Mouse (Mus musculus): Measurements from ENCODE around the gene Mgat5. TPM values are rescaled to one million over a fixed set of nuclear protein-coding genes. Genes with fewer than 3 reads are reported as not detected.

Gene Mgat5
- polyA plus RNA-seq, 1 experiment from 2014 or later: 9.6 TPM

GRCm38 (mm10) chr1:127301038-127301437, 96.2 kb downstream of the Mgat5 start:
- Histone ChIP-seq H3K9me3 (no peaks in the 10 kb centered on the region), H3K27me3 (replicated peaks) (no peaks in the 10 kb centered on the region), H3K4me1 (no peaks in the 10 kb centered on the region), H3K36me3 (no peaks in the 10 kb centered on the region), H3K27ac (no peak overlapping the region), H3K4me3 (no peak overlapping the region), H3K9ac (no peak overlapping the region), H3K4me2 (replicated peaks) (no peak overlapping the region)
- no peak for ATAC-seq (ENCODE audit: low FRiP score, low read depth)
- WGBS: 89% methylated on average over 6 of the region's 6 CpGs

GRCm38 (mm10) chr1:127302620-127303019, 97.8 kb downstream of the Mgat5 start:
- no peak overlapping the region for H3K9ac ChIP-seq
- no peak overlapping the region for H3K4me3 ChIP-seq
- H3K36me3 ChIP-seq: no peaks in the 10 kb centered on the region
- no peak overlapping the region for H3K27ac ChIP-seq
- H3K9me3 ChIP-seq: no peaks in the 10 kb centered on the region
- no peak overlapping the region for H3K4me2 ChIP-seq (replicated peaks)
- H3K27me3 ChIP-seq (replicated peaks): no peaks in the 10 kb centered on the region
- WGBS: 98% methylated on average over 2 of the region's 2 CpGs
- no peak for ATAC-seq (ENCODE audit: low FRiP score, low read depth)
- no peaks in the 10 kb centered on the region for H3K4me1 ChIP-seq

GRCm38 (mm10) chr1:127303791-127304190, 99.0 kb downstream of the Mgat5 start:
- no peak overlapping the region for H3K4me2 ChIP-seq (replicated peaks)
- H3K27me3 ChIP-seq (replicated peaks): no peaks in the 10 kb centered on the region
- no peaks in the 10 kb centered on the region for H3K9me3 ChIP-seq
- no peaks in the 10 kb centered on the region for H3K36me3 ChIP-seq
- no peak for ATAC-seq (ENCODE audit: low FRiP score, low read depth)
- H3K4me1 ChIP-seq: no peaks in the 10 kb centered on the region
- no peak overlapping the region for H3K4me3 ChIP-seq
- WGBS: 79% methylated on average over 5 of the region's 5 CpGs
- H3K9ac ChIP-seq: no peak overlapping the region
- no peak overlapping the region for H3K27ac ChIP-seq

GRCm38 (mm10) chr1:127304281-127304680, 99.5 kb downstream of the Mgat5 start:
- Histone ChIP-seq H3K36me3 (no peaks in the 10 kb centered on the region), H3K27me3 (replicated peaks) (no peaks in the 10 kb centered on the region), H3K9ac (no peak overlapping the region), H3K9me3 (no peaks in the 10 kb centered on the region), H3K4me1 (no peaks in the 10 kb centered on the region), H3K4me3 (no peak overlapping the region), H3K4me2 (replicated peaks) (no peak overlapping the region), H3K27ac (no peak overlapping the region)
- WGBS: 89% methylated on average over 2 of the region's 2 CpGs
- no peak for ATAC-seq (ENCODE audit: low FRiP score, low read depth)

GRCm38 (mm10) chr1:127305582-127305981, 100.8 kb downstream of the Mgat5 start:
- Histone ChIP-seq H3K36me3 (no peaks in the 10 kb centered on the region), H3K27me3 (replicated peaks) (no peaks in the 10 kb centered on the region), H3K9me3 (no peaks in the 10 kb centered on the region), H3K4me3 (no peak overlapping the region), H3K4me1 (no peaks in the 10 kb centered on the region), H3K27ac (no peak overlapping the region), H3K4me2 (replicated peaks) (no peak overlapping the region), H3K9ac (no peak overlapping the region)
- WGBS: 87% methylated on average over 2 of the region's 2 CpGs
- no peak for ATAC-seq (ENCODE audit: low FRiP score, low read depth)

GRCm38 (mm10) chr1:127306024-127306771, 101.4 kb downstream of the Mgat5 start:
- Histone ChIP-seq H3K4me1 (no peaks in the 10 kb centered on the region), H3K36me3 (no peaks in the 10 kb centered on the region), H3K4me3 (no peak overlapping the region), H3K27me3 (replicated peaks) (no peaks in the 10 kb centered on the region), H3K9ac (no peak overlapping the region), H3K27ac (no peak overlapping the region), H3K4me2 (replicated peaks) (no peak overlapping the region), H3K9me3 (no peaks in the 10 kb centered on the region)
- 87% methylated on average over 20 of the region's 20 CpGs for WGBS
- no peak for ATAC-seq (ENCODE audit: low FRiP score, low read depth)

GRCm38 (mm10) chr1:127307361-127307760, 102.5 kb downstream of the Mgat5 start:
- H3K27ac ChIP-seq: no peak overlapping the region
- no peak for ATAC-seq (ENCODE audit: low FRiP score, low read depth)
- H3K4me2 ChIP-seq (replicated peaks): no peak overlapping the region
- 81% methylated on average over 4 of the region's 4 CpGs for WGBS
- H3K4me1 ChIP-seq: no peaks in the 10 kb centered on the region
- H3K9me3 ChIP-seq: no peaks in the 10 kb centered on the region
- no peak overlapping the region for H3K4me3 ChIP-seq
- no peaks in the 10 kb centered on the region for H3K27me3 ChIP-seq (replicated peaks)
- H3K9ac ChIP-seq: no peak overlapping the region
- H3K36me3 ChIP-seq: no peaks in the 10 kb centered on the region

- 90% methylated on average over 7 of the region's 7 CpGs for WGBS
- Histone ChIP-seq H3K27me3 (replicated peaks) (no peaks in the 10 kb centered on the region), H3K27ac (no peak overlapping the region), H3K9me3 (no peaks in the 10 kb centered on the region), H3K4me1 (no peaks in the 10 kb centered on the region), H3K9ac (no peak overlapping the region), H3K4me2 (replicated peaks) (no peak overlapping the region), H3K36me3 (no peaks in the 10 kb centered on the region), H3K4me3 (no peak overlapping the region)
- no peak for ATAC-seq (ENCODE audit: low FRiP score, low read depth)
Observed at GRCm38 (mm10) chr1:127308207-127308725, 103.5 kb downstream of the Mgat5 start.

GRCm38 (mm10) chr1:127308989-127309701, 104.3 kb downstream of the Mgat5 start:
- Histone ChIP-seq H3K27ac (no peak overlapping the region), H3K4me1 (peaks cover 8% of the 10 kb centered on the region; the same call in 1 of the 2 replicates), H3K9me3 (no peaks in the 10 kb centered on the region), H3K9ac (no peak overlapping the region), H3K4me3 (no peak overlapping the region), H3K36me3 (no peaks in the 10 kb centered on the region), H3K4me2 (replicated peaks) (no peak overlapping the region), H3K27me3 (replicated peaks) (no peaks in the 10 kb centered on the region)
- no peak for ATAC-seq (ENCODE audit: low FRiP score, low read depth)
- WGBS: 91% methylated on average over 13 of the region's 13 CpGs

GRCm38 (mm10) chr1:127310011-127310410, 105.2 kb downstream of the Mgat5 start:
- H3K4me2 ChIP-seq (replicated peaks): no peak overlapping the region
- no peak for ATAC-seq (ENCODE audit: low FRiP score, low read depth)
- H3K4me1 ChIP-seq: peaks cover 8% of the 10 kb centered on the region; the same call in 1 of the 2 replicates
- H3K27ac ChIP-seq: no peak overlapping the region
- no peaks in the 10 kb centered on the region for H3K9me3 ChIP-seq
- 83% methylated on average over 5 of the region's 5 CpGs for WGBS
- H3K4me3 ChIP-seq: no peak overlapping the region
- no peaks in the 10 kb centered on the region for H3K36me3 ChIP-seq
- no peaks in the 10 kb centered on the region for H3K27me3 ChIP-seq (replicated peaks)
- no peak overlapping the region for H3K9ac ChIP-seq

- Histone ChIP-seq H3K9me3 (no peaks in the 10 kb centered on the region), H3K4me3 (no peak overlapping the region), H3K4me1 (peaks cover 8% of the 10 kb centered on the region; the same call in 1 of the 2 replicates), H3K27me3 (replicated peaks) (no peaks in the 10 kb centered on the region), H3K4me2 (replicated peaks) (no peak overlapping the region), H3K36me3 (no peaks in the 10 kb centered on the region), H3K9ac (no peak overlapping the region), H3K27ac (no peak overlapping the region)
- ATAC-seq (ENCODE audit: low FRiP score, low read depth): no peak
- WGBS: 90% methylated on average over 3 of the region's 3 CpGs
Observed at GRCm38 (mm10) chr1:127310703-127311102, 105.9 kb downstream of the Mgat5 start.

GRCm38 (mm10) chr1:127313652-127314350, 109.0 kb downstream of the Mgat5 start:
- H3K9me3 ChIP-seq: no peaks in the 10 kb centered on the region
- no peaks in the 10 kb centered on the region for H3K27me3 ChIP-seq (replicated peaks)
- H3K4me2 ChIP-seq (replicated peaks): no peak overlapping the region
- no peak overlapping the region for H3K27ac ChIP-seq
- H3K36me3 ChIP-seq: no peaks in the 10 kb centered on the region
- peaks cover 8% of the 10 kb centered on the region; the same call in 1 of the 2 replicates for H3K4me1 ChIP-seq
- no peak overlapping the region for H3K4me3 ChIP-seq
- 48% methylated on average over 8 of the region's 8 CpGs for WGBS
- no peak overlapping the region for H3K9ac ChIP-seq
- ATAC-seq (ENCODE audit: low FRiP score, low read depth): no peak
